Mouse (Mus musculus): ENCODE data around the gene Wdr61.
"Not testable (repeated sequence)": the region's sequence is repeated elsewhere in the genome, so short reads cannot be mapped to it uniquely, and the experiment has no call there.

The Wdr61 gene

GRCm38 (mm10) chr9:54726315-54726714 is 8.0 kb downstream of the Wdr61 start:
- DNase-seq (ENCODE audit: low read depth, low spot score), result no peak

GRCm38 (mm10) chr9:54722596-54722995 is 11.7 kb downstream of the Wdr61 start:
- no peak for DNase-seq (ENCODE audit: low read depth, low spot score)

- DNase-seq (ENCODE audit: low read depth, low spot score), result no peak
Observed at GRCm38 (mm10) chr9:54722156-54722555, 12.2 kb downstream of the Wdr61 start.

GRCm38 (mm10) chr9:54717527-54717926 is 16.8 kb downstream of the Wdr61 start:
- DNase-seq (ENCODE audit: low read depth, low spot score), result no peak

- no peak for DNase-seq (ENCODE audit: low read depth, low spot score)
Observed at GRCm38 (mm10) chr9:54715776-54716175, 18.5 kb downstream of the Wdr61 start.

- DNase-seq (ENCODE audit: low read depth, low spot score), result no peak
Observed at GRCm38 (mm10) chr9:54708085-54708484, 26.2 kb downstream of the Wdr61 start.

GRCm38 (mm10) chr9:54707288-54707999 is 26.9 kb downstream of the Wdr61 start:
- DNase-seq (ENCODE audit: low read depth, low spot score), result no peak

- DNase-seq (ENCODE audit: low read depth, low spot score), result no peak
Observed at GRCm38 (mm10) chr9:54705561-54705960, 28.8 kb downstream of the Wdr61 start.

GRCm38 (mm10) chr9:54704361-54704760 is 30.0 kb downstream of the Wdr61 start:
- no peak for DNase-seq (ENCODE audit: low read depth, low spot score)

- DNase-seq (ENCODE audit: low read depth, low spot score), result no peak
Observed at GRCm38 (mm10) chr9:54702581-54702980, 31.7 kb downstream of the Wdr61 start.

- DNase-seq (ENCODE audit: low read depth, low spot score), result no peak
Observed at GRCm38 (mm10) chr9:54700746-54701145, 33.6 kb downstream of the Wdr61 start.

- no peak for DNase-seq (ENCODE audit: low read depth, low spot score)
Observed at GRCm38 (mm10) chr9:54700174-54700475, 34.2 kb downstream of the Wdr61 start.

- DNase-seq (ENCODE audit: low read depth, low spot score), result no peak
Observed at GRCm38 (mm10) chr9:54699345-54700173, 34.8 kb downstream of the Wdr61 start.

- no peak for DNase-seq (ENCODE audit: low read depth, low spot score)
Observed at GRCm38 (mm10) chr9:54699087-54699344, 35.3 kb downstream of the Wdr61 start.

GRCm38 (mm10) chr9:54698318-54699086 is 35.8 kb downstream of the Wdr61 start, which contains the start of gene Dnaja4:
TSS of gene Dnaja4 (plus strand) at chr9:54698873.
- no peak for DNase-seq (ENCODE audit: low read depth, low spot score)

GRCm38 (mm10) chr9:54691241-54691805 is 43.0 kb downstream of the Wdr61 start:
- not testable (repeated sequence) for DNase-seq (ENCODE audit: low read depth, low spot score)

- DNase-seq (ENCODE audit: low read depth, low spot score), result not testable (repeated sequence)
Observed at GRCm38 (mm10) chr9:54690697-54691096, 43.6 kb downstream of the Wdr61 start.

- DNase-seq (ENCODE audit: low read depth, low spot score), result no peak
Observed at GRCm38 (mm10) chr9:54689446-54689845, 44.9 kb downstream of the Wdr61 start.

- no peak for DNase-seq (ENCODE audit: low read depth, low spot score)
Observed at GRCm38 (mm10) chr9:54687246-54688236, 46.8 kb downstream of the Wdr61 start.

GRCm38 (mm10) chr9:54683814-54684605 is 50.3 kb downstream of the Wdr61 start:
- DNase-seq (ENCODE audit: low read depth, low spot score), result no peak
